Mouse (Mus musculus): ENCODE data around the gene Fam213b. TPM values are rescaled to one million over a fixed set of nuclear protein-coding genes. Genes with fewer than 3 reads are reported as not detected.

The Fam213b gene
- polyA plus RNA-seq, 1 experiment from 2014 or later: 59.9 TPM

GRCm38 (mm10) chr4:154857366-154858240, 41.3 kb downstream of the Fam213b start:
- Histone ChIP-seq H3K9me3 (replicated peaks) (no peaks in the 10 kb centered on the region), H3K27me3 (peaks cover 35% of the 10 kb centered on the region), H3K4me2 (replicated peaks) (no peak overlapping the region), H3K9ac (no peak overlapping the region), H3K4me1 (peaks cover 14% of the 10 kb centered on the region; the same call in 1 of the 2 replicates), H3K27ac (replicated peaks) (no peak overlapping the region), H3K36me3 (no peaks in the 10 kb centered on the region), H3K4me3 (replicated peaks) (no peak overlapping the region)
- WGBS: 73% methylated on average over 10 of the region's 10 CpGs
- no peak for ATAC-seq (ENCODE audit: insufficient number of reproducible peaks, low FRiP score, low TSS enrichment, low read depth)

GRCm38 (mm10) chr4:154856882-154857281, 42.1 kb downstream of the Fam213b start:
- Histone ChIP-seq H3K4me3 (replicated peaks) (peak overlapping the region; percentile 52; the same call in 1 of the 2 replicates), H3K27me3 (peaks cover 35% of the 10 kb centered on the region)
- 84% methylated on average over 7 of the region's 7 CpGs for WGBS

GRCm38 (mm10) chr4:154856480-154856837, 42.5 kb downstream of the Fam213b start:
- 15% methylated on average over 9 of the region's 9 CpGs for WGBS
- 0 out of 2 replicates have a peak overlapping the region, but pooled peaks have one; percentile 2 for H3K9ac ChIP-seq
- H3K27ac ChIP-seq (replicated peaks): no peak overlapping the region
- peaks cover 14% of the 10 kb centered on the region; the same call in 1 of the 2 replicates for H3K4me1 ChIP-seq
- H3K27me3 ChIP-seq: peaks cover 35% of the 10 kb centered on the region
- H3K4me2 ChIP-seq (replicated peaks): peak overlapping the region; percentile 96
- peak overlapping the region; percentile 52 for H3K4me3 ChIP-seq (replicated peaks)
- no peak for ATAC-seq (ENCODE audit: insufficient number of reproducible peaks, low FRiP score, low TSS enrichment, low read depth)
- no peaks in the 10 kb centered on the region for H3K36me3 ChIP-seq
- H3K9me3 ChIP-seq (replicated peaks): no peaks in the 10 kb centered on the region

More at GRCm38 (mm10) chr4:154856882-154857281, 42.1 kb downstream of the Fam213b start:
- no peak for ATAC-seq (ENCODE audit: insufficient number of reproducible peaks, low FRiP score, low TSS enrichment, low read depth)
- Histone ChIP-seq H3K27ac (replicated peaks) (no peak overlapping the region), H3K9me3 (replicated peaks) (no peaks in the 10 kb centered on the region), H3K9ac (no peak overlapping the region), H3K4me1 (peaks cover 14% of the 10 kb centered on the region; the same call in 1 of the 2 replicates), H3K4me2 (replicated peaks) (peak overlapping the region; percentile 96), H3K36me3 (no peaks in the 10 kb centered on the region)

- H3K4me2 ChIP-seq (replicated peaks): peak overlapping the region; percentile 96
- H3K9me3 ChIP-seq (replicated peaks): no peaks in the 10 kb centered on the region
- H3K27me3 ChIP-seq: peaks cover 35% of the 10 kb centered on the region
- under 1% methylated on average over 103 of the region's 110 CpGs for WGBS
- peaks cover 14% of the 10 kb centered on the region; the same call in 1 of the 2 replicates for H3K4me1 ChIP-seq
- peak; percentile 89 for ATAC-seq (ENCODE audit: insufficient number of reproducible peaks, low FRiP score, low TSS enrichment, low read depth)
- peak overlapping the region; percentile 2; the same call in 1 of the 2 replicates for H3K9ac ChIP-seq
- H3K27ac ChIP-seq (replicated peaks): no peak overlapping the region
- no peaks in the 10 kb centered on the region for H3K36me3 ChIP-seq
- peak overlapping the region; percentile 52 for H3K4me3 ChIP-seq (replicated peaks)
These were observed 43.0 kb downstream of the Fam213b start for GRCm38 (mm10) chr4:154855721-154856479.

GRCm38 (mm10) chr4:154854676-154855345, 44.1 kb downstream of the Fam213b start:
- Histone ChIP-seq H3K4me3 (replicated peaks) (no peak overlapping the region), H3K4me1 (peaks cover 14% of the 10 kb centered on the region; the same call in 1 of the 2 replicates), H3K27ac (replicated peaks) (no peak overlapping the region), H3K36me3 (no peaks in the 10 kb centered on the region), H3K9ac (no peak overlapping the region), H3K4me2 (replicated peaks) (no peak overlapping the region), H3K27me3 (peaks cover 35% of the 10 kb centered on the region), H3K9me3 (replicated peaks) (no peaks in the 10 kb centered on the region)
- WGBS: 50% methylated on average over 12 of the region's 12 CpGs
- no peak for ATAC-seq (ENCODE audit: insufficient number of reproducible peaks, low FRiP score, low TSS enrichment, low read depth)

GRCm38 (mm10) chr4:154853881-154854280, 45.1 kb downstream of the Fam213b start:
- WGBS: 75% methylated on average over 4 of the region's 4 CpGs
- H3K9me3 ChIP-seq (replicated peaks): no peaks in the 10 kb centered on the region
- no peak overlapping the region for H3K9ac ChIP-seq
- peaks cover 35% of the 10 kb centered on the region for H3K27me3 ChIP-seq
- no peaks in the 10 kb centered on the region for H3K36me3 ChIP-seq
- H3K4me1 ChIP-seq: peaks cover 14% of the 10 kb centered on the region; the same call in 1 of the 2 replicates
- H3K4me3 ChIP-seq (replicated peaks): no peak overlapping the region
- no peak overlapping the region for H3K27ac ChIP-seq (replicated peaks)
- ATAC-seq (ENCODE audit: insufficient number of reproducible peaks, low FRiP score, low TSS enrichment, low read depth): no peak
- H3K4me2 ChIP-seq (replicated peaks): no peak overlapping the region

- Histone ChIP-seq H3K4me3 (replicated peaks) (no peak overlapping the region), H3K9me3 (replicated peaks) (no peaks in the 10 kb centered on the region), H3K4me2 (replicated peaks) (no peak overlapping the region), H3K9ac (no peak overlapping the region), H3K36me3 (no peaks in the 10 kb centered on the region), H3K4me1 (peaks cover 14% of the 10 kb centered on the region; the same call in 1 of the 2 replicates), H3K27me3 (peaks cover 35% of the 10 kb centered on the region), H3K27ac (replicated peaks) (no peak overlapping the region)
- ATAC-seq (ENCODE audit: insufficient number of reproducible peaks, low FRiP score, low TSS enrichment, low read depth): no peak
- 93% methylated on average over 1 of the region's 1 CpGs for WGBS
These were observed 46.2 kb downstream of the Fam213b start for GRCm38 (mm10) chr4:154852696-154853095.

Other genes starting within 250 kb of the Fam213b start
- not detected in 2 replicates for gene Actrt2, start 231.3 kb downstream of the Fam213b start, polyA plus RNA-seq (2015; fragmentation: Nextera tagmentation; extraction: Ambion mirVana)
- gene Ttc34, start 61.7 kb downstream of the Fam213b start, polyA plus RNA-seq (2015; fragmentation: Nextera tagmentation; extraction: Ambion mirVana): 0.74 and 0.75 TPM in 2 replicates
- 0.38 and 0.57 TPM in 2 replicates for gene Mmel1, start 29.6 kb downstream of the Fam213b start, polyA plus RNA-seq (2015; fragmentation: Nextera tagmentation; extraction: Ambion mirVana)
- gene Tnfrsf14, start 29.4 kb upstream of the Fam213b start, polyA plus RNA-seq (2015; fragmentation: Nextera tagmentation; extraction: Ambion mirVana): 1.5 and 2.3 TPM in 2 replicates
- 6.6 and 7.7 TPM in 2 replicates for gene Hes5, start 61.8 kb upstream of the Fam213b start, polyA plus RNA-seq (2015; fragmentation: Nextera tagmentation; extraction: Ambion mirVana)
- gene Pank4, start 65.0 kb upstream of the Fam213b start, polyA plus RNA-seq (2015; fragmentation: Nextera tagmentation; extraction: Ambion mirVana): 41.9 and 43.6 TPM in 2 replicates
- 22.4 and 24.4 TPM in 2 replicates for gene Plch2, start 157.6 kb upstream of the Fam213b start, polyA plus RNA-seq (2015; fragmentation: Nextera tagmentation; extraction: Ambion mirVana)
- 21.6 and 22.1 TPM in 2 replicates for gene Pex10, start 167.9 kb upstream of the Fam213b start, polyA plus RNA-seq (2015; fragmentation: Nextera tagmentation; extraction: Ambion mirVana)
- gene Rer1, start 187.2 kb upstream of the Fam213b start, polyA plus RNA-seq (2015; fragmentation: Nextera tagmentation; extraction: Ambion mirVana): 157 and 164 TPM in 2 replicates
- gene Morn1, start 187.4 kb upstream of the Fam213b start, polyA plus RNA-seq (2015; fragmentation: Nextera tagmentation; extraction: Ambion mirVana): 7.7 and 8.7 TPM in 2 replicates